Mouse (Mus musculus): ENCODE results near the gene Alox12b. TPM values are rescaled to one million over a fixed set of nuclear protein-coding genes. Genes with fewer than 3 reads are reported as not detected.

The Alox12b gene
- total and polyA plus RNA-seq, 3 experiments, result not detected

DNA sequence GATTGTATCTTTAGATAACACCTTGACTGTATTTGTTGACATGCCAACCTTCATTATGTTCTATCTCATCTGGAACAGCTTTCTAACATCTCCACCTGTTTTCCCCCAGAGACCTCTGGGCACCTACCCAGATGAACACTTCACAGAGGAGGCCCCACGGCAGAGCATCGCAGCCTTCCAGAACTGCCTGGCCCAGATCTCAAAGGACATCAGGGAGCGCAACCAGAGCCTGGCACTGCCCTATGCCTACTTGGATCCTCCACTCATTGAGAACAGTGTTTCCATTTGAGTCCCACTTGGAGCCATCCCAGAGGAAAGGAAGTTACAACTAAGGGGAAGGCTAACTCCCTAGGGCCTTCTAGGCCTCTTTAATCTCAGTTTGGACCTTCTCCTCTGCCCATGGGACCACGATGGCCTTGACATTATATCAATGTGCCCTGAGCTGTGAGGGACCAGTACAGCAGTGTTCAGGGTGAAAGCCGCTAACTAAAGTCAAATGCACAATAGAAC lies 8.3 kb upstream of the Alox12b start:
- Histone ChIP-seq H3K27me3 (ENCODE audit: control insufficient read depth in 1 of 2, insufficient read depth in 2 of 2, low read length in 2 of 2) (peaks cover 9 to 14% of the 10 kb centered on the region in 2 experiments), H3K9me3 (replicated peaks; ENCODE audit: insufficient read depth, low read length) (no peaks in the 10 kb centered on the region), H3K9ac (ENCODE audit: control insufficient read depth, low read depth, low read length, poor library complexity, severe bottlenecking) (no peak overlapping the region), H3K4me3 (ENCODE audit: control insufficient read depth in 1 of 2, insufficient read depth in 1 of 2, low read depth in 2 of 2, low read length in 2 of 2) (no peak overlapping the region), H3K36me3 (ENCODE audit: control insufficient read depth in 1 of 2, insufficient read depth in 2 of 2, low read length in 2 of 2) (no peaks in the 10 kb centered on the region), H3K27ac (ENCODE audit: control insufficient read depth, low read depth, low read length) (no peak overlapping the region), H3K4me1 (ENCODE audit: control insufficient read depth in 1 of 2, insufficient read depth in 2 of 2, low read length in 2 of 2) (no peaks in the 10 kb centered on the region), H3K79me2 (ENCODE audit: control insufficient read depth, insufficient read depth, low read length, poor library complexity) (no peaks in the 10 kb centered on the region)
- no peak for TF ChIP-seq CHD2 (IDR thresholded peaks at IDR 0.05; ENCODE audit: low read length)
- no peak for TF ChIP-seq ETS1 (IDR thresholded peaks at IDR 0.05; ENCODE audit: low read depth, low read length)
- no peak for TF ChIP-seq ZKSCAN1 (IDR thresholded peaks at IDR 0.05; ENCODE audit: low read depth, low read length)
- no peak for DNase-seq (ENCODE audit: low read depth, low spot score)

- TF ChIP-seq MXI1 (IDR thresholded peaks at IDR 0.05; ENCODE audit: low read depth, low read length) (no peak), ZC3H11A (IDR thresholded peaks at IDR 0.05; ENCODE audit: low read depth, low read length) (no peak), E2F4 (IDR thresholded peaks at IDR 0.05; ENCODE audit: borderline replicate concordance, low read depth, low read length) (no peak), USF2 (IDR thresholded peaks at IDR 0.05; ENCODE audit: borderline replicate concordance in 1 of 2, insufficient read depth in 1 of 2, low read depth in 1 of 2, low read length in 2 of 2) (no peak), ETS1 (IDR thresholded peaks at IDR 0.05; ENCODE audit: low read depth, low read length) (no peak), MYB (IDR thresholded peaks at IDR 0.05; ENCODE audit: low read depth, low read length) (no peak), GATA1 (IDR thresholded peaks at IDR 0.05; ENCODE audit: low read depth, low read length) (no peak), HCFC1 (IDR thresholded peaks at IDR 0.05; ENCODE audit: low read depth, low read length) (no peak)
- Histone ChIP-seq H3K4me1 (ENCODE audit: control insufficient read depth in 1 of 2, insufficient read depth in 2 of 2, low read length in 2 of 2) (no peaks in the 10 kb centered on the region), H3K27me3 (ENCODE audit: control insufficient read depth in 1 of 2, insufficient read depth in 2 of 2, low read length in 2 of 2) (peaks cover 7 to 15% of the 10 kb centered on the region in 2 experiments), H3K27ac (ENCODE audit: control insufficient read depth, low read depth, low read length) (no peak overlapping the region), H3K9me3 (replicated peaks; ENCODE audit: insufficient read depth, low read length) (no peaks in the 10 kb centered on the region), H3K9ac (ENCODE audit: control insufficient read depth, low read depth, low read length, poor library complexity, severe bottlenecking) (no peak overlapping the region), H3K36me3 (ENCODE audit: control insufficient read depth in 1 of 2, insufficient read depth in 2 of 2, low read length in 2 of 2) (no peaks in the 10 kb centered on the region), H3K4me3 (ENCODE audit: control insufficient read depth in 1 of 2, insufficient read depth in 1 of 2, low read depth in 2 of 2, low read length in 2 of 2) (no peak overlapping the region), H3K79me2 (ENCODE audit: control insufficient read depth, insufficient read depth, low read length, poor library complexity) (no peaks in the 10 kb centered on the region)
- no peak for DNase-seq (ENCODE audit: low read depth, low spot score)
Measured at GRCm38 (mm10) chr11:69149728-69150127, 7.1 kb upstream of the Alox12b start.

GRCm38 (mm10) chr11:69150444-69150843 lies 6.3 kb upstream of the Alox12b start:
- TF ChIP-seq ZNF384 (IDR thresholded peaks at IDR 0.05; ENCODE audit: low read depth, low read length) (peak; percentile 94), ZKSCAN1 (IDR thresholded peaks at IDR 0.05; ENCODE audit: low read depth, low read length) (no peak), RAD21 (IDR thresholded peaks at IDR 0.05; ENCODE audit: low read depth, low read length) (peak; percentile 81), USF2 (IDR thresholded peaks at IDR 0.05; ENCODE audit: borderline replicate concordance in 1 of 2, insufficient read depth in 1 of 2, low read depth in 1 of 2, low read length in 2 of 2) (no peak), BHLHE40 (IDR thresholded peaks at IDR 0.05; ENCODE audit: borderline replicate concordance, low read depth, low read length) (no peak), ZC3H11A (IDR thresholded peaks at IDR 0.05; ENCODE audit: low read depth, low read length) (peak; percentile 76), SIN3A (IDR thresholded peaks at IDR 0.05; ENCODE audit: low read length) (peak; percentile 44; the same call in 1 of the 2 replicates), NELFE (IDR thresholded peaks at IDR 0.05; ENCODE audit: low read depth, low read length) (no peak), CTCF (IDR thresholded peaks at IDR 0.05 in 2 of 3, conservative IDR thresholded peaks at IDR 0.05 in 1 of 3; ENCODE audit: control insufficient read depth in 1 of 3, insufficient read depth in 1 of 3, low read depth in 2 of 3, low read length in 3 of 3, poor library complexity in 1 of 3, severe bottlenecking in 1 of 3) (peak; percentile 53 to 80 (median 78)), SMC3 (IDR thresholded peaks at IDR 0.05; ENCODE audit: low read depth, low read length) (peak; percentile 87), MXI1 (IDR thresholded peaks at IDR 0.05; ENCODE audit: low read depth, low read length) (0 out of 2 replicates have a peak, but pooled peaks have one; percentile 21)
- Histone ChIP-seq H3K27ac (ENCODE audit: control insufficient read depth, low read depth, low read length) (no peak overlapping the region), H3K4me3 (ENCODE audit: control insufficient read depth in 1 of 2, insufficient read depth in 1 of 2, low read depth in 2 of 2, low read length in 2 of 2) (no peak overlapping the region), H3K9ac (ENCODE audit: control insufficient read depth, low read depth, low read length, poor library complexity, severe bottlenecking) (no peak overlapping the region), H3K9me3 (replicated peaks; ENCODE audit: insufficient read depth, low read length) (no peaks in the 10 kb centered on the region), H3K27me3 (ENCODE audit: control insufficient read depth in 1 of 2, insufficient read depth in 2 of 2, low read length in 2 of 2) (peaks cover 7 to 15% of the 10 kb centered on the region in 2 experiments), H3K4me1 (ENCODE audit: control insufficient read depth in 1 of 2, insufficient read depth in 2 of 2, low read length in 2 of 2) (no peaks in the 10 kb centered on the region), H3K36me3 (ENCODE audit: control insufficient read depth in 1 of 2, insufficient read depth in 2 of 2, low read length in 2 of 2) (0 out of 4 replicates have a peak, but pooled peaks cover 0 to 2% of the 10 kb centered on the region in 2 experiments), H3K79me2 (ENCODE audit: control insufficient read depth, insufficient read depth, low read length, poor library complexity) (no peaks in the 10 kb centered on the region)
- DNase-seq (ENCODE audit: low read depth, low spot score), result peak; percentile 78
